Mouse (Mus musculus): ENCODE data around the gene Btg4.

DNA sequence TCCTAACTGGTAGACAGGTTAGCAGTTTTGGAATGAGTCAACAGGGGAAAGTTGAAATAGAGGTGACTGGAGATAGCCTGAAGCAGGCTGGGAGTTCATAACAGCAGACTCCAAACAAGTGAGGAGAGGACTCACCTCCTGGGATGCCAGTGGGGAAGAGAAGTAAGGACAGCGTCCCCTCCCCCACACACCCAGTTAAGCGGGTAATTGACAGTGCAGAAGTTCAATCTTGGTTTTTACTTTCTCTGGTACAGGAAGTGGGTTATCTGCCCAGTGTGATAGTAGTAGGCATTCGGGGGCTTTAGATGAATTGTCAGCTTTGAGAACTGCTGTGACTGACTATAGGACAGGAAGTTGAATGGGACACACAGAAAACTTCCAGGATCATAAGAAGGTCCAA is 40.4 kb upstream of the Btg4 start:
- no peak for TF ChIP-seq GATA1 (IDR thresholded peaks at IDR 0.05; ENCODE audit: low read length)
- no peak for TF ChIP-seq TAL1 (IDR thresholded peaks at IDR 0.05; ENCODE audit: low read length)

Data from erythroblast, embryonic 14.5 days (primary cell).